ENCODE assay signal across 32 mouse cellular contexts in the genomic region with DNA sequence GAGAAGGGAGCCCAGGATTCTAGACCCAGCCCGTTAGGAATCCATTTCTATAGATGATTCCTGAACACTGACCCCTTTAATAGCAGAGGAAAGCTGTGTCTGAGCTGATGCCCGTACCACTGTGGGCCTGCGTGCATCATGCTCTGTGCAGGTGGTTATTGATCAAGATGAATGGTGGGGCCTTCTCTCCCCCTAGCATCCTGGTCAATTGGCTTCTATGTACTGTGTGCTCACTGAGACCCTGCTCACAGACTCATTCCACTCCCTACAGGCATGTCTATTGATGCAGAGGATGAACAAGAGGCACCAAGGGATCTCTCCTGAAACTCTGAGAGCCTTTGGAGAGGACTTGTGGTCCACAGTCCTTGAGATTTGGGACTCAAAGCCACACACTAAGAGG.
"Had no signal": no experiment of that assay in that cellular context is flagged by ENCODE, and none has a peak within 500 bp of the region (broad histone marks: within the 10 kb centered on the region; RNA-seq: fewer than 3 reads in every experiment).

No protein-coding gene starts in this region.

- ATAC-seq: liver, embryonic 12.5 days; liver, postnatal 0 days; lung, postnatal 0 days; midbrain, embryonic 13.5 days; midbrain, embryonic 15.5 days; midbrain, embryonic 16.5 days had no signal

- H3K27me3 ChIP-seq: limb, embryonic 12.5 days; limb, embryonic 13.5 days; limb, embryonic 15.5 days; liver, embryonic 12.5 days; liver, embryonic 13.5 days; liver, embryonic 15.5 days; lung, embryonic 15.5 days; megakaryocyte, embryonic 14.5 days; midbrain, embryonic 12.5 days; midbrain, embryonic 13.5 days; midbrain, embryonic 15.5 days had no signal

- H3K4me1 ChIP-seq: limb, embryonic 10.5 days; limb, embryonic 12.5 days; liver, embryonic 12.5 days; liver, embryonic 13.5 days; liver, embryonic 15.5 days; megakaryocyte, embryonic 14.5 days; midbrain, embryonic 15.5 days; neural tube, embryonic 12.5 days had no signal

- H3K9ac ChIP-seq: limb, embryonic 12.5 days; limb, embryonic 13.5 days; limb, embryonic 15.5 days; liver, embryonic 12.5 days; liver, embryonic 13.5 days; liver, embryonic 14.5 days; liver, embryonic 15.5 days; liver, postnatal 0 days; lung, embryonic 14.5 days; lung, embryonic 15.5 days; midbrain, embryonic 12.5 days; midbrain, embryonic 13.5 days; midbrain, embryonic 15.5 days; neural tube, embryonic 12.5 days; neural tube, embryonic 13.5 days had no signal

- H3K9me3 ChIP-seq: limb, embryonic 10.5 days; limb, embryonic 13.5 days; limb, embryonic 15.5 days; liver, embryonic 12.5 days; liver, embryonic 15.5 days; lung, embryonic 15.5 days; midbrain, embryonic 10.5 days; midbrain, embryonic 12.5 days; midbrain, embryonic 13.5 days; midbrain, embryonic 15.5 days; neural tube, embryonic 12.5 days; neural tube, embryonic 13.5 days had no signal

- H3K4me3 ChIP-seq: limb, embryonic 10.5 days; limb, embryonic 12.5 days; limb, embryonic 13.5 days; limb, embryonic 15.5 days; liver, embryonic 12.5 days; liver, embryonic 13.5 days; liver, embryonic 15.5 days; lung, embryonic 15.5 days; megakaryocyte, embryonic 14.5 days; midbrain, embryonic 10.5 days; midbrain, embryonic 12.5 days; midbrain, embryonic 13.5 days; midbrain, embryonic 15.5 days; myocyte; neural tube, embryonic 12.5 days; neural tube, embryonic 13.5 days had no signal

- DNase-seq: left cerebral cortex, postnatal 4 days; liver; liver, embryonic 13.5 days; liver, postnatal 0 days; lung, adult 18-20 months; lung, adult 2 months; lung, embryonic 14.5 days; lung, postnatal 10 days; lung, postnatal 14 days; lung, postnatal 36 days; midbrain, embryonic 14.5 days had no signal

- H3K27ac ChIP-seq: limb, embryonic 10.5 days; limb, embryonic 12.5 days; limb, embryonic 13.5 days; limb, embryonic 15.5 days; liver, embryonic 12.5 days; liver, embryonic 13.5 days; liver, embryonic 14.5 days; liver, embryonic 15.5 days; lung, embryonic 15.5 days; macrophage; midbrain, embryonic 10.5 days; midbrain, embryonic 12.5 days; midbrain, embryonic 13.5 days; midbrain, embryonic 15.5 days; neural tube, embryonic 12.5 days; neural tube, embryonic 13.5 days had no signal

- H3K36me3 ChIP-seq: limb, embryonic 10.5 days; limb, embryonic 12.5 days; limb, embryonic 13.5 days; limb, embryonic 15.5 days; liver, embryonic 12.5 days; liver, embryonic 13.5 days; liver, embryonic 15.5 days; lung, embryonic 15.5 days; midbrain, embryonic 10.5 days; midbrain, embryonic 12.5 days; midbrain, embryonic 13.5 days; midbrain, embryonic 15.5 days; neural tube, embryonic 12.5 days; neural tube, embryonic 13.5 days had no signal

- H3K4me2 ChIP-seq: limb, embryonic 12.5 days; limb, embryonic 13.5 days; limb, embryonic 15.5 days; liver, embryonic 11.5 days; liver, embryonic 12.5 days; liver, embryonic 13.5 days; liver, embryonic 15.5 days; lung, embryonic 14.5 days; lung, embryonic 15.5 days; midbrain, embryonic 11.5 days; midbrain, embryonic 12.5 days; midbrain, embryonic 13.5 days; midbrain, embryonic 15.5 days; neural tube, embryonic 12.5 days; neural tube, embryonic 13.5 days had no signal
